Mouse (Mus musculus): ENCODE data around the gene H3f3b. TPM values are rescaled to one million over a fixed set of nuclear protein-coding genes. Genes with fewer than 3 reads are reported as not detected.

The H3f3b gene
- polyA plus RNA-seq, 1 experiment from 2014 or later: 1,512 TPM

DNA sequence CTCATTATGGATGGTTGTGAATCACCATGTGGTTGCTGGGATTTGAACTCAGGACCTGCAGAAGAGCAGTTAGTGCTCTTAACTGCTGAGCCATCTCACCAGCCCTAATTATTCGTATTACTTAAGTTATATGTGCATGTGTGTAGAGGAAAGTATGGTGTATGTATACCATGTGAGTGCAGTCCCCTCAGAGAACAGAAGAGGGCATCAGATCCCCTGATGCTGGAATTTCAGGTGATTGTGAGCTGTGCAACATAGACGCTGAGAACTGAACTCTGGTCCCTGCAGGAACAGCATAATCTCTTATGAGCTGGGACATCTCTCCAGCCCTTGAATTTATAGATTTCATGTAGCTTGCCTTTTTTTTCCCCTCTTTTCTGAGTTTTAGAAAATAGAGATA lies 14.1 kb upstream of the H3f3b start:
- Histone ChIP-seq H3K4me3 (no peak overlapping the region), H3K27ac (replicated peaks) (no peak overlapping the region), H3K9me3 (replicated peaks) (no peaks in the 10 kb centered on the region; the same call in 1 of the 2 replicates), H3K4me1 (no peaks in the 10 kb centered on the region), H3K27me3 (ENCODE audit: low read depth, poor library complexity, severe bottlenecking) (no peaks in the 10 kb centered on the region), H3K36me3 (peaks cover 88% of the 10 kb centered on the region)
- WGBS: 97% methylated on average over 2 of the region's 2 CpGs
- no peak for DNase-seq (ENCODE audit: low spot score)

DNA sequence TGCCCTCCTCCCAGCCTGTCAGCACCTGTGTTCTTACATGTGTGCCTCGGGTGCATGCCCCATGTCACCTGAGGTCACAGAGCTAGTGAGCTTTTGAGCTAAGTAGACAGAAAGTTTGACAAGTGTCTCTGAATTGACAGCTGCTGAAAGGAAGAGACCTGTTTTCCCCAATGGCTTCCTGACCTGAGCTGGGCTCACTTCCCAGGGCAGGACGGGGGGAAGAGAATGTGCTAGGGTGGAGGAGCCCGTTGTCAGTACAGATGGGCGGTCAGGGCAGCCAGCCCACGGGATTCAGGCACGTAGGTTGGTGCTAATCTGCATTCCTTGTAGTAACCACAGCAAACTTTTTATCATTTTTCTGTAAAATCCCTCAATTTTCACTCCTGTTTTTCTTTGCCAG lies 12.8 kb upstream of the H3f3b start:
- Histone ChIP-seq H3K4me1 (no peaks in the 10 kb centered on the region), H3K27me3 (ENCODE audit: low read depth, poor library complexity, severe bottlenecking) (no peaks in the 10 kb centered on the region), H3K36me3 (peaks cover 84% of the 10 kb centered on the region), H3K27ac (replicated peaks) (no peak overlapping the region), H3K9me3 (replicated peaks) (no peaks in the 10 kb centered on the region; the same call in 1 of the 2 replicates), H3K4me3 (no peak overlapping the region)
- DNase-seq (ENCODE audit: low spot score): no peak
- WGBS: 95% methylated on average over 6 of the region's 6 CpGs

DNA sequence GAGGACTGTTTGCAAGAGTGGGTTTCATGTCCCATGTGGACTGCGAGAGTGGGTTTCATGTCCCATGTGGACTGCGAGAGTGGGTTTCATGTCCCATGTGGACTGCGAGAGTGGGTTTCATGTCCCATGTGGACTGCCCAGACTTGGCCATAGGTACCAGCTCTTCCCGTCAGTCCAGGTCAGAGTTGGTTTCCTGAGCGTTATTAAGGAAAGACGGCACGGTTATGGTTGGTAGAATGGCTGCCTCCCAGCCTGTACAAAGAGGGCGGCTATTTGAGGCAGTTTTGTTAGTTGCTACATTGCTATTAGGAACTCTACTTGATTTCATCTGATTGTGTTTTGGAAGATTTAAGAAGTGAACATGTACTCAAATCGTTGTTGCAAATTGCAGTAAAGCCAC lies 10.1 kb upstream of the H3f3b start:
- Histone ChIP-seq H3K4me3 (no peak overlapping the region), H3K27ac (replicated peaks) (no peak overlapping the region), H3K27me3 (ENCODE audit: low read depth, poor library complexity, severe bottlenecking) (no peaks in the 10 kb centered on the region), H3K36me3 (peaks cover 82% of the 10 kb centered on the region), H3K9me3 (replicated peaks) (no peaks in the 10 kb centered on the region; the same call in 1 of the 2 replicates), H3K4me1 (peaks cover 3% of the 10 kb centered on the region; the same call in 1 of the 2 replicates)
- 96% methylated on average over 9 of the region's 9 CpGs for WGBS
- no peak for DNase-seq (ENCODE audit: low spot score)

DNA sequence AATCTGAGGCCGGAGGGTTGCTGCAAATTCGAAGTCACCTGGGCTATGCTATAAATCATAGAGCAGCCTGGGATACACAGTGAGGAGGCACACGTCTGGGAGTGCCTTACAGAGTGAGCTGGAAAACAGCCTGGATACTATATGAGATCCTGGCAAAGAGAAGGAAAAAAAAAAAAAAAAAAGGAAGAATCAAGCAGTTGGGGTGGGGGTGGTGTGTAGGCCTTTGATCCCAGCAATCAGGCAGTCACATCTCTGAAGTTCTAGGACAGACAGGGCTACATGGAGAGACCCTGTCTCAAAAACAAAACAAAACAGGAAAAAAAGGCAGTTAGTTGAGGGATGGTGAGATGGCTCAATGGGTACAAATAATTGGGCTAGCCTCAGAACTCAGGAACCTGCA lies 8.9 kb upstream of the H3f3b start:
- 95% methylated on average over 3 of the region's 3 CpGs for WGBS
- Histone ChIP-seq H3K9me3 (replicated peaks) (no peaks in the 10 kb centered on the region; the same call in 1 of the 2 replicates), H3K4me1 (peaks cover 10% of the 10 kb centered on the region), H3K36me3 (peaks cover 82% of the 10 kb centered on the region), H3K27me3 (ENCODE audit: low read depth, poor library complexity, severe bottlenecking) (no peaks in the 10 kb centered on the region), H3K4me3 (no peak overlapping the region), H3K27ac (replicated peaks) (no peak overlapping the region)
- no peak for DNase-seq (ENCODE audit: low spot score)

DNA sequence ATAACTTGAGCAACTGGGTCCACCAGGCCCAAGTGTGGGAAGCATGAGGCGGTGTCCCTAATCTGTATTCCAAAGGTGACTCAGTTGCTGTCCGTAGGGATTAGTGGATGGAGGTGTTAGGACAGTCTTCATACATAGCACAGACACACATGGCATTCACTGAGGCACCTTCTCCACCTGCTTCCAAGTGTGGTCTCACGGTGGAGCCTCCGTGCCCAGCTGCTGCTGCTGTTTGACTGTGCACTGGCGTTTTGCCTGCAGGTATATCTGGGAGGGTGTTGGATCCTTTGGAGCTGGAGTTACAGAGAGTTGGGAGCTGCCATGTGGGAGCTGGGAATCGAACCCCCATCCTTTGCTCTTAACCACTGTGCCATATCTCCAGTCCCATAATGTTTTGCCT lies 6.8 kb upstream of the H3f3b start:
- Histone ChIP-seq H3K27me3 (ENCODE audit: low read depth, poor library complexity, severe bottlenecking) (no peaks in the 10 kb centered on the region), H3K36me3 (peaks cover 65% of the 10 kb centered on the region), H3K9me3 (replicated peaks) (no peaks in the 10 kb centered on the region), H3K4me1 (peaks cover 23% of the 10 kb centered on the region), H3K4me3 (no peak overlapping the region), H3K27ac (replicated peaks) (no peak overlapping the region)
- 93% methylated on average over 6 of the region's 6 CpGs for WGBS
- no peak for DNase-seq (ENCODE audit: low spot score)

DNA sequence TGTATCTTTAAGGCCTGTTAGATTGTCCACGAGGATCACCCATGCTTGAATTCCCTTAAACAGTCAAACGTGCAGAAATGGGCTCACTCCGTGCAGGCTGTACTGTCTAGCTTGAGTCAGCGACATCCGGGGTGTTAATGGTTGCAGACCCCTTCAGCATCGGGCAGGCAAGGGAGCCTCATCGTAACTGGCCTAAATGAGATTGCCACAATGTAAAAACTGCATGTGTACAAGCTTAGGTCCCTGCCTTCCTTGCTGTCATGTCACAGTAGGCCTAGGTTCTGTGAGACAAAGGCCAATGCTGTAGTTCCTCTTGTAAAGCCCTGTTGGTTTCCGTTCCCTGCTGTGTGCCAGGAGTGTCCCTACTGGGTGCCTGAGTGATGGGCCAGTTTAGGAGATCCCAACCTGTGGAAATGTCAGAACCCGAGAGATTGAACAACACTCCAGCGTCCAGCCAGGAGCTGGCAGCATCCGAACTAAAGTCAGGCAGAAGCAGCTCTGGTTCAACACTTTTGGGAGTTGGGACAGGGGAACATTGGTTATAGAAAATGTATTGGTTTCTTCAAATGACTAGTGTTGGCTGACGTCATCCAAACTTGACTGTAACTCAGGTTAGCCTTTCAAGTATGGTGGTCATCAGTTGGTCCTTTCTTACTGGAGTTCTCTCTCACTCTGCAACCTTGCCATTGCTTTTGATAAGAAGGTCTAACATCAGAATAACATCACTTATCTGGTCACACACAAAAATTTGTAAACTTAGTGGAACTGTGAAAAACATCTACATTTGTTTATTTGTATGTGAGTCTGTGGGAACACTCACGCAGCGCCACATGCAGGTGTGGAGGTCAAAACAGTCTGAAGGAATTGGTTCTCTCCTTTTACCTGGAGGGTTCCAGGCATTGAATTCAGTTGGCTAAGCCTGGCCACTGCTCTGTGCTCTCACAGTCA lies 3.4 kb upstream of the H3f3b start:
- Histone ChIP-seq H3K27ac (replicated peaks) (peak overlapping the region; percentile 99), H3K27me3 (ENCODE audit: low read depth, poor library complexity, severe bottlenecking) (no peaks in the 10 kb centered on the region), H3K36me3 (peaks cover 40% of the 10 kb centered on the region), H3K9me3 (replicated peaks) (no peaks in the 10 kb centered on the region), H3K4me1 (peaks cover 25% of the 10 kb centered on the region), H3K4me3 (peak overlapping the region; percentile 81)
- DNase-seq (ENCODE audit: low spot score): peak; percentile 36
- WGBS: 34% methylated on average over 14 of the region's 14 CpGs

DNA sequence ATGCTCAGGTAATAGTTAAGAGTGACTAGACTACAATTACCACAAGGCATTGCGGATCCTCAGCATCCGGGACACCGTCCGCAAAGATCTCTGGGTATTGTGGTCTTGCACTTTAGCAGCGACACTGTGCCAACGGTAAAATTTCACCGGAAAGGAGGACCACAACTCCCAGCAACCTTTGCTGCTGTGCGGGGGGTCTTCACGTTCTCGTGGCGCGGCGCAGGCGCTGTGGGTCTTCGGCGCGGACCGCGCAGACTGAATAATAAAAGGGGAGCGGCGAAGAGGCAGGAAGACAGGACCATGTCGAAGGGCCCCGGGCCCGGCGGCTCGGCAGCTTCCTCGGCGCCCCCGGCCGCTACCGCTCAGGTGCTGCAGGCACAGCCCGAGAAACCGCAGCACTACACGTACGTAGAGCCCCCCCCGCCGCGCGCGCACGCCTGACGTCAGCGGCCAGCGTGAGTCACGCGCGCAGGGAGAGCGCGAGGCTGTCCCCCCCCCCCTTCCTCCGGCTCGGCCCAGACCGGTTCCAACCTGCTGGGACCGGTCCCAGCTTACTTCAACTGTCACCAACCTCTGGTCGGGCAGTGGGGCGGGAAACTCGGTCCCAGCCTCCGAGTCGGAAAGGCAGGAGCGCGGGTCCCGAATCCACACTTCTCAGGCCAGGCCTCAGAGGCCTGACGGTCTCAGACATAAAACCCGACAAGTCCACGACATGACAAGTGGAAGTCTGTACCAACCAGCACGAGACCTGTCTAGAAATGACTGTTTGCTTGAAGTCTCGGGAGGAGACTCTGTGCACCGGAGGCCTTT lies 2.5 kb upstream of the H3f3b start, which contains the start of gene Unk:
Unk (plus strand) TSS at position 235 of the 810 bp plus-strand sequence.
- Histone ChIP-seq H3K4me3 (peak within 1 kb of the TSS; percentile 81), H3K27ac (replicated peaks) (peak within 1 kb of the TSS; percentile 99), H3K9me3 (replicated peaks) (no peaks in the 10 kb centered on the region), H3K36me3 (peaks cover 35% of the 10 kb centered on the region), H3K27me3 (ENCODE audit: low read depth, poor library complexity, severe bottlenecking) (no peaks in the 10 kb centered on the region), H3K4me1 (peaks cover 25% of the 10 kb centered on the region)
- under 1% methylated on average over 62 of the region's 67 CpGs for WGBS
- DNase-seq (ENCODE audit: low spot score): peak; percentile 98

- Histone ChIP-seq H3K4me1 (peaks cover 28% of the 10 kb centered on the region), H3K9me3 (replicated peaks) (no peaks in the 10 kb centered on the region), H3K36me3 (peaks cover 27% of the 10 kb centered on the region), H3K27me3 (ENCODE audit: low read depth, poor library complexity, severe bottlenecking) (no peaks in the 10 kb centered on the region), H3K27ac (replicated peaks) (peak overlapping the region; percentile 99), H3K4me3 (peak overlapping the region; percentile 81)
- DNase-seq (ENCODE audit: low spot score): no peak
- WGBS: 86% methylated on average over 6 of the region's 6 CpGs
Observed at GRCm38 (mm10) chr11:116029086-116029865, 1.5 kb upstream of the H3f3b start.

DNA sequence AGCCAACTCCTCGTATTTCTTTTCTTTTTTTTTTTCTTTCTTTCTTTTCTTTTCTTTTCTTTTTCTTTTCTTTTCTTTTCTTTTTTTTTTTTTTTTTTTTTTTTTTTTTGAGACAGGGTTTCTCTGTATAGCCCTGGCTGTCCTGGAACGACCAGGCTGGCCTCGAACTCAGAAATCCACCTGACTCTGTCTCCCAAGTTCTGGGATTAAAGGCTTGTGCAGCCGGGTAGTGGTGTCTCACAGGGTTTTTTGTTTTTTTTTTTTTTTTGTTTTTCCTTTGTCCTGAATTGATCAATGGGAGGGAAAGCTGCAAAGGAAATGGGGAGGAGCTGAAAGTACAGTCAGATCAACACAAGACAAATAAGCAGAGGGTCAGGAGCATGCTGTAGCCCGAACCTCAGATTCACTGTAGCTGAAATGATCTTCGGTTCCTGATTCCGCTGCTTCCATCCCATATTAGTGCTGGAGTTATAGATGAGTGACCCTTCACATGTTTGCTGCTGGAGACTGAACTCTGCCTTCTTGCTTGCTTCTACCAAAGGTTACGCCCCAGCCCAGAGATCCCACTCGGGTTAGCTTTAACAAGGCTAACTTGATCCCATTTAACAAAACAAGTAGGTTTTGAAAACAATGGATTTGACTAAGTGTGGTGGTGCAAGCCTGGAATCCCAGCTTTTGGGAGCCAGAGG lies 559 bp upstream of the H3f3b start:
- no peak for DNase-seq (ENCODE audit: low spot score)
- Histone ChIP-seq H3K9me3 (replicated peaks) (no peaks in the 10 kb centered on the region), H3K27me3 (ENCODE audit: low read depth, poor library complexity, severe bottlenecking) (no peaks in the 10 kb centered on the region), H3K27ac (replicated peaks) (no peak overlapping the region), H3K4me1 (peaks cover 28% of the 10 kb centered on the region), H3K4me3 (no peak overlapping the region), H3K36me3 (peaks cover 21% of the 10 kb centered on the region)
- WGBS: 86% methylated on average over 9 of the region's 9 CpGs

DNA sequence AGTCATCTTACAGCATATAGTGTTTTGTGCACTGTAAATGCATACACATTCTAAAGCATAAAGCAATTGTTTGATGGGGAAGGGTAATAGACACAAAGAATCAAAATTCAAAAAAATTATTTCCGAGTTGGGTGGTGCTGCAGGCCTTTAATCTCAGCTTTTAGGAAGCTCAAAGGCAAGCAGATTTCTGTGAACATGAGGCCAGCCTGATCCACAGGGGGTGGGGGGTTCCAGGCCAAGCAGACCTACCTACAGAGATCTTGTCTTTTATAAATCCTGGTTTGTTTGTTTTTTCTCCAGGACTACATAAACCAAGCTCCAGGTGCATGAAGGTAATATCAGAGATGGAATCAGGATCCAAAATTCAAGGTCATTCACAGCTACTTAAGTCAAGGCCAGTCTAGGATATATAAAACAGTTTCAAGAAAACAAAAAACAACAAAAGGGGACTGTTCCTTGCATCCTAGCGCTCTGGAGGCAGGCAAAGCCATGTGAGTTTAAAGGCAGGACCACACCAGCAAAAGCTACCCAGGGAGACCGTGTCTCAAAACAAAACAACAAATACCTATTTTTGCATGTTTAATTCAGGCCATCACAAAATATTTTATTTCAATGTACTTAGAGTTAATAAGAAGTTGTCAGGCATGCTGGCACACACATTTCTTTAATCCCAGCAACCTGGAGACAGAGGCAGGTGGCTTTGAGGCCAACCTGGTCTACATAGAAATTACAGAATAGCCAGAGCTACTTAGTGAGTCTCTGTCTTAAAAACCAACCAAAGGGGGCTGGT lies 2.5 kb downstream of the H3f3b start:
- Histone ChIP-seq H3K4me3 (no peak overlapping the region), H3K27ac (replicated peaks) (peak overlapping the region; percentile 98), H3K27me3 (ENCODE audit: low read depth, poor library complexity, severe bottlenecking) (no peaks in the 10 kb centered on the region), H3K4me1 (peaks cover 18% of the 10 kb centered on the region), H3K36me3 (peaks cover 23% of the 10 kb centered on the region), H3K9me3 (replicated peaks) (no peaks in the 10 kb centered on the region)
- no peak for DNase-seq (ENCODE audit: low spot score)
- WGBS: 89% methylated on average over 3 of the region's 3 CpGs

GRCm38 (mm10) chr11:116024356-116024808 lies 3.4 kb downstream of the H3f3b start:
- H3K27me3 ChIP-seq (ENCODE audit: low read depth, poor library complexity, severe bottlenecking): no peaks in the 10 kb centered on the region
- peak; percentile 98 for DNase-seq (ENCODE audit: low spot score)
- under 1% methylated on average over 37 of the region's 37 CpGs for WGBS
- H3K27ac ChIP-seq (replicated peaks): peak overlapping the region; percentile 98
- no peaks in the 10 kb centered on the region for H3K9me3 ChIP-seq (replicated peaks)
- peak overlapping the region; percentile 99 for H3K4me3 ChIP-seq
- peaks cover 23% of the 10 kb centered on the region for H3K36me3 ChIP-seq
- H3K4me1 ChIP-seq: peaks cover 12% of the 10 kb centered on the region
